ENCODE assay signal across 1 mouse cellular context in the genomic region with DNA sequence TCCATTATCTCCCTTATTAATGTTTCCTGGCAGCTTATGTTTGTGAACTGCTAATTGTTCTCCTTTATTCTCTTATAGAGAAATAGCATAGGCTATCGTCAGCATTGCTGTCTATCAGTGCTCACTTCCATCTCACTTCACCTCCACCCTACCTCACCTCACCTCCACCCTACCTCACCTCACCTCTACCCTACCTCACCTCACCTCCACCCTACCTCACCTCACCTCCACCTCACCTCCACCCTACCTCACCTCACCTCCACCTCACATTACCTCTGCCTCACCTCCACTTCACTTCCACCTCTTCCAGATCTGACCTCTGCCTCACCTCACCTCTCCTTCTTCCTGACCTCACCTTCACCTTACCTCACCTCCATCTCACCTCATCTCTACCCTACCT.
A peak's percentile ranks its signal among the peaks of the same experiment; 100 is the strongest.
TF ChIP-seq lines count a peak whose summit lies in the region.

No protein-coding gene starts in this region.

TF ChIP-seq in CH12.LX, 34 proteins besides CTCF, POLR2A, EP300 and RAD21:
- TF ChIP-seq MXI1 (IDR thresholded peaks at IDR 0.05; ENCODE audit: low read depth, low read length) (peak; percentile 32; the same call in 1 of the 2 replicates), TCF12 (IDR thresholded peaks at IDR 0.05; ENCODE audit: low read depth, low read length) (no peak)
TF ChIP-seq in CH12.LX: peak in this region for 1.
